Mouse (Mus musculus): ENCODE data around the gene Dcaf4.

Gene Dcaf4

GRCm38 (mm10) chr12:83520311-83520890 lies at the start of gene Dcaf4:
Gene Dcaf4 (plus strand): TSS chr12:83520466.
- peak; percentile 97 to 99 for DNase-seq (ENCODE audit: low spot score in 2 of 2)

DNA sequence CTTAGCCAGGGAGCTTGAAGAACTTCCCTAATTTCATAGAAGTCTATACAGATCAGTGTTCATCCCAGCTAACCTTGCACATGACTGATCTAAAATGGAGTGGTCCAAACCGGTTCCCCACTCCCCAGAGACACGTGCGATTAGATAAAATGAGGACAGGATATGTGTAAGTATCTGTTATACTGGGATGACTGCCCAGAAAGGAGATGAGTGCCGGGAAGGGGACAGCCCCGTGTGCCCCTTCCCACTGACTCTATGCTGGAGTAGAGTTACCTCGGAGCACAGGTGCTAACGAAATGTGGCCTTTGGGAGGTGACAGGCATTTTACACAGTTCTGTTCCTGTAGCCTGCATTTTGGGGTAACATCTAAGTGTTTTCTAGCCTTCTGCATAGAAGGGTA lies 48.5 kb upstream of the Dcaf4 start:
- DNase-seq (ENCODE audit: low spot score in 2 of 2) = no peak

DNA sequence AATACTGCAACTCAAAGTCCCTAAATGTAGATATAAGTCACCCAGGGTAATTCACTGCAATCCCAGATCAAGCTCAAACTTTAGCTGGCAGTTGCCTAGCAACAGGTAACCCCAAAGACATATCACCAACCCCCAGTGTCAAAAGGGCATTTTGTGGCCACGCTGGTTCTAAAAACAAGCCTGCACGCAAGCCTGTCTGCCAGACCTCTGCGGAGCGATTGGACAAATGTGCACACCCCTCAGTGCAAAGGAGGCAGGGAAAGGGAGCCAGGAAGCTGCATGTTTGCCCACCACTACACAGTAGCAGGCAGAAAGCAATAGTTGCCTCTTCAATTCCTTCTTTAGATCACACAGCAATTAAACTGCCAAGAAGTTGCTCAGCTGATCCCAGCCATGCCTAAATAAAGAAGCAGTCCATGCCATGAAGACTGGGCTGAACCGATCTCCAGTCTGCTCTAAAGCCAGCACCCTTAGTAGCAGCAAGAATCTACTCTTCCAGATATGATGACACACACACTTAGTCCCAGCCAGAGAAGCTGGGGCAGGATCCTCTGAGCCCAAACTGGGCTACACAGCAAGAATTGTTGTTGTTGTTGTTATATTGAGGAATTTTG lies 46.2 kb upstream of the Dcaf4 start:
- no peak for DNase-seq (ENCODE audit: low spot score in 2 of 2)

DNA sequence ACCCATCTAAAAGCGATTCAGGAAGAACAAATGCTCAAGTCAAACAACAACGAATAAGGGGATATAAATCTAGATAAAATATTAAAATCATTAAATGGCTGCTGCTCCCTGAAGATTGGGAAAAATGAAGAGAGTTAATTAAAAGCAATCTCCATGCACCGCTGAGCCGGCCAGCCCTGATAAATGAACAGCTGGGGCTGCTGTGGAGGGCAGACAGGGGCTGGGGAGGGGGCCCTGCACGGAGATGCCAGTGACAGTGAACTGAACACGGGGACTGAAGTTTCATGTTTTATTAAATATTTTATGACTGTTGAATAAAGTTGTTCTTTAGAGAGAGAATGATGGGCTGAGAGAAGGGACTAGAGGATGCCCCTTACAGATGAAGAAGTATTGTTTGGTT lies 44.8 kb upstream of the Dcaf4 start:
- DNase-seq (ENCODE audit: low spot score in 2 of 2) = no peak

DNA sequence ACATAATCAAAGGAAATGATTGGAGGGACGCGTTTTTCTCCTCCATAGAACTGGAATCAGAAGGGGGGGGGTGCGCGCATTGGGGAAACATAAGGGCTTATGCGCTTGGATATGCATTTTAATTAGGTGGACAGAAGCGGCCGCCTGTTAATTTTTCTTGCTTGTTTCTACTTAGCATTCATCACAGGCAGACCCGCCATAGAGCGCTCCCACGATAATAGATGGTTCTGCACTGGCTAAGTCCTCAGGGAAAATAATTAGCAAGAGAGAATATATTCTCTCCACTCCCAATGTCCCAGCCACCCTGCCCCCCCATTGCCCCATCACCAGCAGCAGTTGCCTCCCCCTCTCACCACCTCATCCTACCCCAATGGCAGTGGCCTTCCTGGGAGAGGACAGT lies 44.0 kb upstream of the Dcaf4 start:
- no peak for DNase-seq (ENCODE audit: low spot score in 2 of 2)

- DNase-seq (ENCODE audit: low spot score in 2 of 2) = no peak
These were observed 41.1 kb upstream of the Dcaf4 start for GRCm38 (mm10) chr12:83479140-83479539.

- no peak for DNase-seq (ENCODE audit: low spot score in 2 of 2)
These were observed 40.4 kb upstream of the Dcaf4 start for GRCm38 (mm10) chr12:83479818-83480401.

GRCm38 (mm10) chr12:83481439-83481838 lies 38.8 kb upstream of the Dcaf4 start:
- DNase-seq (ENCODE audit: low spot score in 2 of 2) = no peak

GRCm38 (mm10) chr12:83483653-83484052 lies 36.6 kb upstream of the Dcaf4 start:
- no peak for DNase-seq (ENCODE audit: low spot score in 2 of 2)

DNA sequence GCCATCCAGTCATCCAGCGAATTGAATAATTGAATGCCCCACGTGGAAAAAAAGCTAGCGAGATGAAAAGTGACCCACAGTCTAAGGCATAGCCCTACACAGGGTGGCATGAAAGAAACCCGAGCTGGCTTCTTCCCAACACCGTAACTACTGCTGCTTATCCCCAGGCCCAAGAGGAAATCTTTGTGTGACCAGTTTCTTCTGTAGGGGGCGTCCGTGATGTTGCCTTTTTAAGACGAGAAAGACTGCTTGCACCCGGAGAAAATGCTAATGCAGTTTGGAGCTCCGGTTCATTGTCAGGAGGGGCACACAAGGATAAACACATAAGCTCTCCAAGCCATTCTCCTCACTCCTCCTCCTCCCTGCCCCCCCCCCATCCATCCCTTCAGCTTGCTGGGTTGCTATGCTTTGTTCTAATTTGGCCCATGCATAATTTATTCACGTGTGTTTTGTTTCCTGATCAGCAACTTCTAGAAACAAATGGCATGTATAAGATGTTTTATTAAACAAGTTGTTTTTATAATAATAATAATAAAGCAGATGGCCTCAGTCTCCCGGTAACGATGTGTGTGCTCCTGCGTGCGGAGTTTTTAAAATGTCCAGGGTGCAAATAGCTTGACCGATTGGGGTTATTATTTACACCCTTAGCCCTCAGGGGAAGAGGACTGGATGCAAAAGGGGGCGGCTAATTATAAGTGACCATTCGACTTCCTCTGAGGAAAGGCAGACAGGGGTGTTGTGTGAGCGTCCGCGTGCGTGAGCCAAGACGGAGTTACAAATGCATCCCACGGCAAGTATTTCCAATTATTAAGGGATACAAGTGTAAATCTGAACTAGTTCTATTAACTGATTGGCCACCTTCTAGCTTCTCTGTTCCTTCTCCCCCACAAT lies 35.2 kb upstream of the Dcaf4 start:
- peak in 1 of 2 experiments; percentile 34 for DNase-seq (ENCODE audit: low spot score in 2 of 2)

- peak; percentile 57 to 59 for DNase-seq (ENCODE audit: low spot score in 2 of 2)
These were observed 34.2 kb upstream of the Dcaf4 start for GRCm38 (mm10) chr12:83485911-83486670.

DNA sequence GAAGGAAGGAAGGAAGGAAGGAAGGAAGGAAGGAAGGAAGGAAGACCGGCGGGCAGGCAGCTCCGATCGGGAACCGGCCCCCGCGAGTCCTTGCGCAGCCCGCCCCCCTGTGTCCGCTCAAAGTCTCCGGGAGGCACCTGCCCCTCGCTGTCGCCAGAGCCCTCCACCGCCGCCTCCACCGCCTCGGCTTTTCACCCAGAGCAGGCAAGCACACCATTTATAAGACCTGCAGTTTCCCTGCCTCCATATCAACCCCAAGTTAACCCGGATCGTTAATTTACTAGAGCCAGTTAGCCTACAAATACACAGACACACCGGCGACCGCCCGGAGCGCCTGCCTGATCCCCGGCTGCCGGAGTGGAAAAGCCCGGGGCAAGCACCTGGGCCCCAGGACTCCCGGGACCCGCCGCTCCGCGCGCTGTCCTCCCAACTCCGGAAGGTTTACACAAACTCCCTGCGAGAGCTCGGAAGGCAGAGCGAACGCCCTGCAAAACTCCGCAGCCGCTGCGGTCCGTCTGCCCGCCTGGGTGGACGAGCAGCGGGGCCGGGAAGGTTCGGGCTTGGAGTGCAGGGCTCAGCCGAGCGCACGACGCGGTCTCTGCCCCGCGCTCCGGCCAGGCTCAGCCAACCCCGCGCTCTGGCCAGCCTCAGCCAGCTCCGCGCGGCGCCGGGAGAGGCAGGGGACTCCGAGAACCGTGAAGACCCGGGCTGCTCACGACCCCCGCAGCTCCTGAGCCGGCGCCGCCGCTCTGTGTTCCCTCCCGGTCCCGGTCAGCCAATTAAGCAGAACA lies 33.4 kb upstream of the Dcaf4 start:
- DNase-seq (ENCODE audit: low spot score in 2 of 2) = peak; percentile 73 to 78

DNA sequence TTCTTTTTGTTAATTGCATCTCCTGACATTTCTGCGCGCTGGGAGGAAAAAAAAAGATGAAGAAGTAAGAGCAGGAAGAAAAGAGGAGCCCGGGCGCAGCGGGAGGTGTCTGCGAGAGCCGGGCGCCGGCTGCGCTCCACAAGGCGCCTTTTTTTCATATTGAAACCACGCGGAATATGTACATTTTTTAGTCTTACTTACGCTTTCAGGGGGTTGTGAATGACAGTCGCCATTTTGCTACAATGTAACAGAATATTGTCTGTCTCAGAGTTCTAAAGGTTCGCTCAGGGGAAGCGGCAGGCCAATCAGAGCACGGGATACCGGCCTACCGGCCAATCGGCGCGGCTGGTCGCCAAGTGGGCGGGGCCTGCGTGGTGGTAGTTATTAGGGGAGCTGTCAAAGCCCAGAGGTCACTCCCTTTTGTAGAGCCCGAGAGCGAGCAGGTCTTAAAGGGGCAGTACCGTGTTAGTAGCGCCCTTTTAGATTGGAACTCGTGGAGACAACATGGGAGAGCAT lies 32.7 kb upstream of the Dcaf4 start, which contains the start of gene Dpf3:
Gene Dpf3 (minus strand): TSS at position 241 of the 516 bp plus-strand sequence.
- DNase-seq (ENCODE audit: low spot score in 2 of 2) = peak; percentile 98 to 100

DNA sequence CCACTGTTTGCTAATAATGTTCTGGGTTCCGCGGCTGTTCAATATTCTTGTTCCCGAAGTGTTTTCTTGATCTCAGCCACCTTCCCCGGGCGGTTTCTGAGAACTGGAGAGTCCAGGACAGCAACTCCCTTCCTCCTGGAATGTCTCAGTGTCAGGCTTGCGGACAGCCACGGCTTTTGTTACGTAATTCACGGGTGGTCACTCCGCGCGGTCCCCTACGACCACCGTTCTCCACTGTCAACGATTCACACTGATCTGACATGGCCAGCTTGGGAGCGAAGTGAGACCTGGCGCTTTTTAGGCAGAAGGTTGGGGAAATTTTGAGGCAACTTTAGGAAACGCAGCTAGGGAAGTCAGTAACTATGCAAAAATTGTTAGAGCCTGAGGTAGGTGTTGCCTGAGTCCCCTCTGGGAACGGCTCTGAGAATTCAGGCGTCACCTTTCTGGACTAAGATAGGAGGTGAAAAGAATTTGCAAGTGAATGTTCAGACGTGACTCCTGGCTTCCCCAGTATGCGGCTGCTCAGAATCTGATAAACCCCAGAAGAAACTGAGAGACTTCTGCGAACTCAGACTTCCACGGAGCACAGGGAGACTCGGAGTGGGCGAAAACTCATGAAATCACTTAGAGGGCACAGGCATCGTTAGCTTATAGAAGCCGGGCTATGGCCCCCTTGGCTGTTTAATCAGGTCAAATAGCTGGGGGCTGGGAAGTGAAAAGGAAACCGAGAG lies 31.9 kb upstream of the Dcaf4 start:
- peak; percentile 37 to 44 for DNase-seq (ENCODE audit: low spot score in 2 of 2)

- no peak for DNase-seq (ENCODE audit: low spot score in 2 of 2)
These were observed 30.5 kb upstream of the Dcaf4 start for GRCm38 (mm10) chr12:83489748-83490147.

DNA sequence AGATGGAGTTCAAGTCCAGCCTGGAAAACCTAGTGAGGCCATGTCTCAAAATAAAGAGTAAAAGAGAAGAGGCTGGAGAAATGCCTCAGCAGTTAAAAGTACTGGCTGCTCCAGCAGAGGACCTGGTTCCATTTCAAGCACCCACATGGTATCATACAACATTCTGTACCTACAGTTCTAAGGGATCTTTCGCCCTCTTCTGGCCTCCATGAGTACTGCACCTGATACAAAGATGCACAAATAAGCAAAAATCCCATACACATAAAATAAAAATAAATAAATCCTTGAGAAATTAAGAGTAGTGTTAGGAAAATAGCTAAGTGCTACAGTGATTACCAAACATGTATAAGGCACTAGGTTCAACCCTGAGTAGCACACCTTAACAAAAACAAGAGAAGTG lies 28.7 kb upstream of the Dcaf4 start:
- DNase-seq (ENCODE audit: low spot score in 2 of 2) = peak in 1 of 2 experiments; percentile 53

- DNase-seq (ENCODE audit: low spot score in 2 of 2) = no peak
These were observed 27.5 kb upstream of the Dcaf4 start for GRCm38 (mm10) chr12:83492808-83493207.

- DNase-seq (ENCODE audit: low spot score in 2 of 2) = no peak
These were observed 26.1 kb upstream of the Dcaf4 start for GRCm38 (mm10) chr12:83494196-83494595.

GRCm38 (mm10) chr12:83495248-83495960 lies 24.9 kb upstream of the Dcaf4 start:
- DNase-seq (ENCODE audit: low spot score in 2 of 2) = no peak
